Mouse (Mus musculus) CH12.LX (cell line): Measurements from ENCODE around the gene Nub1. TPM values are rescaled to one million over a fixed set of nuclear protein-coding genes. Genes with fewer than 3 reads are reported as not detected.
A peak's percentile ranks its signal among the peaks of the same experiment; 100 is the strongest.

Experiments used
- DNase-seq: peaks from one replicate; pipeline ENCODE4 v3.0.0-alpha.2; 2013; ENCODE audit errors: extremely low read depth
- H3K27ac ChIP-seq: 2 replicates; pipeline ENCODE4 v1.5.1; 2012; ENCODE audit warnings: low read depth, mild to moderate bottlenecking, control low read depth, moderate library complexity; ENCODE audit not compliant: insufficient read depth
- H3K27me3 ChIP-seq: replicated peaks from 2 replicates; pipeline ENCODE3; 2012; ENCODE audit warnings: inconsistent platforms
- H3K36me3 ChIP-seq, 2 experiments: replicated peaks in 1 of 2; 2 replicates each; pipeline versions ENCODE3 to v1.6.1; 2012; ENCODE audit warnings: inconsistent platforms in 1 of 2, low read length in 1 of 2, mild to moderate bottlenecking in 1 of 2, mixed read lengths in 1 of 2, moderate library complexity in 1 of 2; ENCODE audit not compliant: control insufficient read depth in 1 of 2, insufficient read depth in 1 of 2
- H3K4me1 ChIP-seq, 2 experiments: 2 replicates each; pipeline ENCODE4 v1.6.1; 2012; ENCODE audit warnings: inconsistent platforms in 1 of 2, moderate library complexity in 1 of 2; ENCODE audit not compliant: insufficient read depth in 2 of 2, control insufficient read depth in 1 of 2
- H3K4me2 ChIP-seq: 2 replicates; pipeline ENCODE4 v1.6.1; 2012; ENCODE audit warnings: low read depth, mild to moderate bottlenecking, control low read depth; ENCODE audit not compliant: poor library complexity, insufficient read depth, severe bottlenecking
- H3K4me3 ChIP-seq, 3 experiments: fragments of 150-350 bp in 1 of 3; sonication (generic) in 1 of 3; replicated peaks in 1 of 3; 2 replicates each; pipeline versions ENCODE3 to v1.5.1; 2011 to 2012; ENCODE audit warnings: low read depth in 2 of 3, low read length in 2 of 3, mild to moderate bottlenecking in 2 of 3, moderate library complexity in 2 of 3, control low read depth in 1 of 3, improper control_type of control experiment in 1 of 3, inconsistent platforms in 1 of 3, mixed read lengths in 1 of 3; ENCODE audit not compliant: poor library complexity in 1 of 3
- H3K79me2 ChIP-seq: replicated peaks from 2 replicates; pipeline ENCODE4 v1.6.1; 2012; ENCODE audit warnings: mild to moderate bottlenecking, moderate library complexity; ENCODE audit not compliant: control insufficient read depth, poor library complexity, insufficient read depth, severe bottlenecking; ENCODE audit errors: extremely low read depth
- H3K9ac ChIP-seq: 2 replicates; pipeline ENCODE4 v1.6.1; 2012; ENCODE audit warnings: low read depth, mild to moderate bottlenecking, control low read depth, moderate library complexity; ENCODE audit not compliant: insufficient read depth
- H3K9me3 ChIP-seq: replicated peaks from 2 replicates; pipeline ENCODE3; 2012; ENCODE audit warnings: low read length, inconsistent platforms, mixed read lengths
- CHD1 ChIP-seq: IDR thresholded peaks from 2 replicates; pipeline ENCODE4 v1.6.1; 2012; ENCODE audit warnings: low read depth, low read length, improper control_type of control experiment, inconsistent platforms
- CHD2 ChIP-seq: IDR thresholded peaks from 2 replicates; pipeline ENCODE4 v1.6.1; 2011; ENCODE audit warnings: low read length, improper control_type of control experiment
- E2F4 ChIP-seq: IDR thresholded peaks from 2 replicates; pipeline ENCODE4 v1.6.1; 2011; ENCODE audit warnings: low read depth, low read length, improper control_type of control experiment; ENCODE audit not compliant: insufficient replicate concordance
- ELF1 ChIP-seq: IDR thresholded peaks from 2 replicates; pipeline ENCODE4 v1.6.1; 2014; ENCODE audit warnings: low read depth, mild to moderate bottlenecking, inconsistent platforms, low read length, improper control_type of control experiment
- ETS1 ChIP-seq: conservative IDR thresholded peaks from 2 replicates; pipeline ENCODE4 v1.6.1; 2012; ENCODE audit warnings: low read depth, mild to moderate bottlenecking, inconsistent platforms, low read length, improper control_type of control experiment, moderate library complexity
- GABPA ChIP-seq: IDR thresholded peaks from 2 replicates; pipeline ENCODE4 v1.6.1; 2012; ENCODE audit warnings: low read depth, low read length, improper control_type of control experiment, inconsistent platforms; ENCODE audit not compliant: insufficient replicate concordance
- JUN ChIP-seq: IDR thresholded peaks from 2 replicates; pipeline ENCODE4 v1.6.1; 2011; ENCODE audit warnings: low read depth, mild to moderate bottlenecking, low read length, improper control_type of control experiment, moderate library complexity; ENCODE audit not compliant: insufficient read depth
- JUND ChIP-seq: conservative IDR thresholded peaks from 2 replicates; pipeline ENCODE4 v1.6.1; 2011; ENCODE audit warnings: low read depth, low read length, improper control_type of control experiment
- KAT2A ChIP-seq: IDR thresholded peaks from 2 replicates; pipeline ENCODE4 v1.6.1; 2012; ENCODE audit warnings: low read length, improper control_type of control experiment, inconsistent platforms; ENCODE audit not compliant: insufficient replicate concordance
- MAFK ChIP-seq: IDR thresholded peaks from 2 replicates; pipeline ENCODE4 v1.6.1; 2011; ENCODE audit warnings: low read length, improper control_type of control experiment; ENCODE audit not compliant: insufficient replicate concordance
- MAX ChIP-seq: IDR thresholded peaks from 2 replicates; pipeline ENCODE4 v1.6.1; 2011; ENCODE audit warnings: low read length, improper control_type of control experiment
- MEF2A ChIP-seq: IDR thresholded peaks from 2 replicates; pipeline ENCODE4 v1.6.1; 2014; ENCODE audit warnings: low read depth, mild to moderate bottlenecking, inconsistent platforms, low read length, improper control_type of control experiment, borderline replicate concordance
- NELFE ChIP-seq: IDR thresholded peaks from 2 replicates; pipeline ENCODE4 v1.6.1; 2011; ENCODE audit warnings: low read depth, low read length, improper control_type of control experiment
- RCOR1 ChIP-seq: conservative IDR thresholded peaks from 2 replicates; pipeline ENCODE4 v1.6.1; 2012; ENCODE audit warnings: low read depth, mild to moderate bottlenecking, inconsistent platforms, low read length, improper control_type of control experiment
- SIN3A ChIP-seq: IDR thresholded peaks from 2 replicates; pipeline ENCODE4 v1.6.1; 2012; ENCODE audit warnings: low read length, improper control_type of control experiment, inconsistent platforms
- SMC3 ChIP-seq: IDR thresholded peaks from 2 replicates; pipeline ENCODE4 v1.6.1; 2011; ENCODE audit warnings: low read depth, low read length, improper control_type of control experiment
- TBP ChIP-seq: conservative IDR thresholded peaks from 2 replicates; pipeline ENCODE4 v1.6.1; 2011; ENCODE audit warnings: low read depth, low read length, improper control_type of control experiment
- ZC3H11A ChIP-seq: IDR thresholded peaks from 2 replicates; pipeline ENCODE4 v1.6.1; 2012; ENCODE audit warnings: low read depth, mild to moderate bottlenecking, inconsistent platforms, low read length, improper control_type of control experiment
- ZKSCAN1 ChIP-seq: IDR thresholded peaks from 2 replicates; pipeline ENCODE4 v1.6.1; 2012; ENCODE audit warnings: low read depth, inconsistent platforms, low read length, improper control_type of control experiment, borderline replicate concordance
- ZMIZ1 ChIP-seq: IDR thresholded peaks from 2 replicates; pipeline ENCODE4 v1.6.1; 2012; ENCODE audit warnings: low read depth, mild to moderate bottlenecking, inconsistent platforms, low read length, improper control_type of control experiment
- ZNF384 ChIP-seq: IDR thresholded peaks from 2 replicates; pipeline ENCODE4 v1.6.1; 2012; ENCODE audit warnings: low read depth, low read length, improper control_type of control experiment, inconsistent platforms
- dilution Hi-C: fragments of 300-500 bp; cut with MboI; formaldehyde crosslinking; loops from 2 replicates; pipeline ENCODE4 v1.14.3; 2020; ENCODE audit warnings: low sequenced_read_pairs; ENCODE audit not compliant: extremely low pct_unique_long_range_greater_than_20kb, extremely low pct_ligation_motif_present
- in situ Hi-C: fragments of 300-500 bp; cut with MboI; formaldehyde crosslinking; loops from 3 replicates; pipeline ENCODE4 v1.14.3; 2019; ENCODE audit warnings: low sequenced_read_pairs, low pct_ligation_motif_present, low pct_unique_long_range_greater_than_20kb, mixed read lengths
- polyA plus RNA-seq: library from polyadenylated mRNA; unstranded; fragments of >175 nt; gene quantifications from 2 replicates; pipeline ENCODE4 v1.2.1, GENCODE M21; 2012; ENCODE audit warnings: low read depth; ENCODE audit not compliant: insufficient read length
- total RNA-seq, 2 experiments: library from RNA; depleted of rRNA; stranded (reverse); fragments of 300-350 nt in 1 of 2; fragments of >200 nt in 1 of 2; gene quantifications; 2 replicates each; pipeline ENCODE4 v1.2.3; 2012 to 2014

Nub1 gene
- total and polyA plus RNA-seq, 3 experiments: 58.1 to 83.2 (median 69.3) TPM

- TF ChIP-seq ZNF384 (no peak), ZKSCAN1 (no peak), E2F4 (no peak), MAX (peak; percentile 29; the same call in 1 of the 2 replicates), ETS1 (no peak)
Observed at GRCm38 (mm10) chr5:24751305-24752174, 66.2 kb downstream of the Nub1 start (continued).

GRCm38 (mm10) chr5:24752175-24752498 is 66.8 kb downstream of the Nub1 start:
- H3K36me3 ChIP-seq: no peaks in the 10 kb centered on the region
- no peaks in the 10 kb centered on the region for H3K79me2 ChIP-seq
- H3K27me3 ChIP-seq: no peaks in the 10 kb centered on the region
- no peaks in the 10 kb centered on the region for H3K9me3 ChIP-seq
- peak overlapping the region; percentile 95 for H3K4me2 ChIP-seq
- H3K4me3 ChIP-seq: peak overlapping the region; percentile 33 to 71 (median 60)
- in situ Hi-C loops: no loop called here
- 0 out of 2 replicates have a peak overlapping the region, but pooled peaks have one; percentile 16 for H3K27ac ChIP-seq
- no peak for DNase-seq
- peaks cover 6 to 36% of the 10 kb centered on the region in 2 experiments for H3K4me1 ChIP-seq
- peak overlapping the region; percentile 54; the same call in 1 of the 2 replicates for H3K9ac ChIP-seq
- TF ChIP-seq TBP (no peak), CHD2 (peak; percentile 59; the same call in 1 of the 2 replicates), ETS1 (no peak), ZC3H11A (no peak), ZMIZ1 (no peak), RCOR1 (no peak), KAT2A (no peak), SMC3 (no peak), NELFE (no peak), MAFK (no peak), CHD1 (no peak), SIN3A (0 out of 2 replicates have a peak, but pooled peaks have one; percentile 7), MEF2A (no peak)
- dilution Hi-C loops: no loop called here

- H3K79me2 ChIP-seq: no peaks in the 10 kb centered on the region
- H3K4me1 ChIP-seq: peaks cover 8 to 35% of the 10 kb centered on the region in 2 experiments; a peak in 3 of 4 replicates
- dilution Hi-C loops: no loop called here
- no peak for DNase-seq
- no peaks in the 10 kb centered on the region for H3K27me3 ChIP-seq
- H3K4me3 ChIP-seq: no peak overlapping the region
- no peaks in the 10 kb centered on the region for H3K36me3 ChIP-seq
- no peak overlapping the region for H3K4me2 ChIP-seq
- peaks cover 2% of the 10 kb centered on the region for H3K9me3 ChIP-seq
- in situ Hi-C loops: no loop called here
- H3K9ac ChIP-seq: no peak overlapping the region
- TF ChIP-seq JUN (no peak), ZC3H11A (no peak), TBP (no peak), ELF1 (no peak), GABPA (no peak), JUND (no peak)
- no peak overlapping the region for H3K27ac ChIP-seq
Observed at GRCm38 (mm10) chr5:24756931-24757330, 71.6 kb downstream of the Nub1 start.
